Mouse (Mus musculus) liver, postnatal 0 days (tissue): ENCODE data around the gene Grk3.

Source experiments
- CTCF ChIP-seq: sonication (generic); IDR thresholded peaks from 2 replicates; pipeline ENCODE4 v1.5.1; 2016; ENCODE audit warnings: antibody characterized with exemption, low read depth
- EP300 ChIP-seq: IDR thresholded peaks from 2 replicates; pipeline ENCODE4 v1.6.1; 2016; ENCODE audit warnings: antibody characterized with exemption, low read depth, mild to moderate bottlenecking

- TF ChIP-seq EP300 (no peak), CTCF (no peak)
Observed at GRCm38 (mm10) chr5:113049876-113050275, 34.3 kb upstream of the Grk3 start.
